Mouse (Mus musculus): ENCODE measurements at regions not wholly inside any gene's neighbourhood (a gene's known extent, or its start where the extent isn't known, plus 50 kb on each side); places are given as distances from the start of the nearest gene placed in this dataset.
A peak's percentile ranks its signal among the peaks of the same experiment; 100 is the strongest.
"Not testable (repeated sequence)": the region's sequence is repeated elsewhere in the genome, so short reads cannot be mapped to it uniquely, and the experiment has no call there.

- DNase-seq (ENCODE audit: low spot score): no peak
Observed at GRCm38 (mm10) chr14:116586742-116587141, 338.4 kb upstream of the Gpc6 start.

DNA sequence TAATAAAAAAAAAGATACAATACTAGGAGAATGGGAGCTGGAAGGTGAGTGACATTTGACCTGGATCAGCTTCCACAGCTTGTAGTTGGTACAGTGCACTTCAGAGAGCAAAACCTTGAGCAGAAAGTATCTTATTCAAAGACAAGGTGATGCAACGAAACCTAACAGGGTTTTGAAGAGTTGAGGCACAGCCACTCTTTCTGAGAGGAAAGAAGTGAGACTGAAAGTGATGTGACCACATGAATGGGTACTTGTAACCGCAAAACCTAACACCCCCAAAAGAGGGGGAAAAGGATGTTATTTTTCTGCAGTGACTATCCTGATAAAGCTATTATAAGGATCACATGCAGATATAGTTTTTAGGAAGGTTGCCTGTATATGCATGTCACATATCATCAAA, 335.6 kb upstream of the Gpc6 start:
- no peak for DNase-seq (ENCODE audit: low spot score)

- no peak for DNase-seq (ENCODE audit: low spot score)
Observed at GRCm38 (mm10) chr14:116590111-116590510, 335.0 kb upstream of the Gpc6 start.

GRCm38 (mm10) chr14:116608130-116608529, 317.0 kb upstream of the Gpc6 start:
- DNase-seq (ENCODE audit: low spot score): no peak

- no peak for DNase-seq (ENCODE audit: low spot score)
Observed at GRCm38 (mm10) chr14:116611210-116611609, 313.9 kb upstream of the Gpc6 start.

GRCm38 (mm10) chr14:116632181-116632580, 292.9 kb upstream of the Gpc6 start:
- DNase-seq (ENCODE audit: low spot score): peak; percentile 19

DNA sequence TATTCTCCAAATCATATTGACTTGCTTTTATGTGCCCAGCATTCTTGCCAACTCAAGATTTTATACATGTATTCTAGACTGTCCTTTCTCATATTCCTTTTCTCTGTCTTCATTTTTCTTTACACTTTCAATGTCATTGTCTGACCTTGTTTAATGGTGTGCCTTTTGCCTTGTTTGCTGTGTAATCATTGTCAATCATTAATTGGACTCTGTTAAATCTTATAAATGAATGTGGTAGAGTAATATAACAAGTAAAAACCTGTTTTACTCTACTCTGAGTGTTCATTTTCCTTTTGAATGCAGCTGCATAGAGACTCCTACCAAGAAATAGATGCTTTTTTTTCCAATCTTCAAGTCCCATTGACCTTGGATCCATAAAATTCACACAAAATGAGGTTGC, 283.0 kb upstream of the Gpc6 start:
- DNase-seq (ENCODE audit: low spot score): no peak

GRCm38 (mm10) chr14:116651897-116652296, 273.2 kb upstream of the Gpc6 start:
- DNase-seq (ENCODE audit: low spot score): no peak

- DNase-seq (ENCODE audit: low spot score): no peak
Observed at GRCm38 (mm10) chr14:116683909-116684308, 241.2 kb upstream of the Gpc6 start.

DNA sequence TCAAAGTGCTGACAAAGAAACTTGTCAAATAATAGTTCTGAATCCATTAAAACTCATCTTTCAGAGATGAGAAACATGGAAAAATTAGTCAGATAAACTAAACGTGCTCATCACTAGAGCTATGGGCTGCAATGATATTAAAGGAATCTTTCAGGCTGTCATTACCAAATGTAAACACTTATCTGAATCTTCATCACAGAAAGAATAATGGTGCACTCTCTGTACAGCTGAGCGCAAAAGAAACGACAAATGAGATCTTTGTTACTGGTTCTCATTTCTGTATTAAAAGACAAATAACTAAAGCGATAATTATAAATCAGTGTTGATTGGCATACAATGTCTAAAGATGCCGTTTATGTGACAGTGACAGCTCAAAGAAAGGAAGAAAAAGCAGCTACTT, 227.4 kb upstream of the Gpc6 start:
- no peak for DNase-seq (ENCODE audit: low spot score)

DNA sequence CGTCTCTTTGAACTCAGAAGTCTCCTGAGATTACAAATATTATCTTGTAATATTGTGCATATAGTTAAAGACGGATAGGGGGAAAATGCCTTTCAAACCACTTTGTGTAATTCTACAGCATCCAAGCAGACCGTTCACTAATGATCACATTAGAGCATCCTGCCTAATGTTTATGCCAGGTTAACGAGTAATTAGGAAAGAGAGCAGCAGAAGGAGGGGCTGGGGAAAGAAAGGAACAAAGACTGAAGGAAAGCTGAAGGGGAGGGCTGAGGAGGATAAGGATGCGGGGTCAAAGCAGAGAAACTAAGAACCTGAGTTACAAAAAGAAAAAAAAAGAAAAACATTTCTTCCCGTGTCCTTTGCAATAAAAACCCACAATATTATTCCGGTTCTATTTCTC, 226.7 kb upstream of the Gpc6 start:
- DNase-seq (ENCODE audit: low spot score): no peak

DNA sequence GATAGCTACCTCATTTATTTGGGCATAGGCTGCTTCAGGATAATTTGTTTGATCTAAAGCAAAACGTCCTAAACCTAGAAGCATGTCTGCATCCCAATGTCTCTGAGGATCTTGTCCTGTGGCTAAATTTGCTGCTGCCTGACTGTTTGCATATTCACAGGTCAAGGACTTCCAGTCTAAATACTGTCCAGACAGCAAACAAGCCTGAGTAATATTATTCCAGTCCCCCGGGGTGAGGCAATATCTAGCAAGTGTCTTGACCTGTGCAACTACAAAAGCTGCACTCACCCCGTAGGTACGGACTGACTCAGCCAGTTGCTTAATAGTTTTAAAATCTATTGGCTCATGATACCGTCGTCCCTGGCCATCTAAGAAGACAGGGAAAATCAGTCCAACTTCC, 190.5 kb upstream of the Gpc6 start:
- DNase-seq (ENCODE audit: low spot score): not testable (repeated sequence)

DNA sequence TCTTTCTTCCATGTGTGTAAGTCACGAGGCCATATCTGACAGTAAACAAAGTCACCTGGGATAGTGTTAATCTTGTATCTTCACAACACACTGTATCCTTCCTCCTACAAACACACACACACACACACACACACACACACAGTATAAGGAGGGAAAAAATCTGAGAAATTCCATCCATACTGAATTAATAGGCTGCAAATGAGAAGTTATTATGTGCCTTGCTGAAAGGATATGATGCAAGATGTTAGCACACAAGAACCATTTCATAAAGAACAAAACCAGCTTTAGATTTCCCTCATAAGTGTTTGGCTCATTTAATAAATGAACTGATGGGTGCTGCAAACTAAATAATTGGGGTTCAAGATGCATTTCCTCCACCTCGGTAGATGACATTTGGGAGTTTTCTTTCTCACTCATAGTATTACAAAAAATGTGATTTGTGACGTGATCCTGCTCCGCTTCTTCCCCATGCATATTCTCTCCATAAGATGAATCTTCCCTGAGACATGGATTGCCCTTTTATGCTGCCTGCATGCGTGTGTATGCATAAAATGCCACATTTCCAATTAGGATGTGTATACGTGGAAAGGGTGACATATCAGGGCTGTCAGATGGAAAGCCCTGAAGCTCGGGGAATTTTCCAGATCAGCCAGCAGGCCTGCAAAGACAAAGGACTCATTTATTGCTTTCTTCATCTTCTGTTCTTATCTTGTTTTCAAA, 170.5 kb upstream of the Gpc6 start:
- DNase-seq (ENCODE audit: low spot score): no peak

DNA sequence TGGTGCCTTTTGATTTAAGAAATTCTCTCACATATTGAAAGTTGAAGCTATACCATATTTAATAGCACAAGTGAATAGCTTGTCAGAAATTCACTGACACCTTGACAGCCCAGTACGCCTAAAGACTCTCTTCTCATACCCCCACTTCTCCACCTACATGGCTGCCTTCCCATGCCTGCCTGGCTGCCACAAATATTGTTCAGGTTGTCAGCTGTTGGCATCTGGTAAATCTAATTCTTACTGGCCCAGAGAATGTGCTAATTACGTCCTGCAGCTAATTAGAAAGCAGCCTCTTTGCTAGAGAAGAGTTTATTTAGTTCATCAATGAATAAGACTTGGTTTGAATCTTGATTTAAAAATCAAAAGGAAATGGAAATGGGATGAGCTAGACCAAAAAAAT, 163.7 kb upstream of the Gpc6 start:
- no peak for DNase-seq (ENCODE audit: low spot score)

DNA sequence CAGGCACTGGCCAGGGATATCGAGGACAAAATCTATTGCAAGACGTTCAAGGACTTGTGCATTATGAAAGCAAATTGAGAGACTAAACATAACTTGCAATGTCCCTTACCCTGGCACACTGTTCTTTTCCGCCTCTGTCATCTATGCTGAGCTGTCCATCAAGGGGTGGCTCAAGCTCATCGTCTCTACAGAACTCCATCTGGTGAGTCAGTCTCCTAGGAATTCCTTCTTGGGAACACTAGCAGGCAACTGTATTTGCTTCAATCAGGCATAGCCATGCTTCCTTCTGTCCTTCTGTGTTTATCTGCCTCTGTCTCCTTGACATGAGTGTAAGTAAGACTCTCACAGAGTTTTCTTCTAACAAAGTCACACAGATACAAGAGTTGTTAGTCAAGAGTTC, 154.0 kb upstream of the Gpc6 start:
- no peak for DNase-seq (ENCODE audit: low spot score)

- DNase-seq (ENCODE audit: low spot score): no peak
Observed at GRCm38 (mm10) chr14:116771671-116772070, 153.4 kb upstream of the Gpc6 start.

DNA sequence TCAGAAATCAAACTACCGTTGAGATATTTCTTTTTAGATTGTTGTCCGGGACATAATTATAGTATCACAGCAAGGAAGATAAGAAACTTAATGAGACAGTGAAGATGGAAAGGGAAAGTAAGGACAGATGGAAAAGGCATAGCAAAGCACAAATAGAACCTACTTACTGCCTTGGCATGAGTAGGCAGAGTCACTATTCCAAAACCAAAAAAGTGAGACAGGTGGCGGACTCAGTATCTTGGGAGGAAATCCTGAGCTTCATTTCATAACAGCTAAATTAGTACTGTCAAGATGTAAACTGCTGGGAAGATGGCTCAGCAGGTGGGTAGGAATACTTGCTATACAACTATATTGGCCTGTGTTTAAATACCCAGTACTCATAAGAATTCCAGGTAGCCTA, 145.5 kb upstream of the Gpc6 start:
- no peak for DNase-seq (ENCODE audit: low spot score)

- no peak for DNase-seq (ENCODE audit: low spot score)
Observed at GRCm38 (mm10) chr14:116783840-116784239, 141.3 kb upstream of the Gpc6 start.

- no peak for DNase-seq (ENCODE audit: low spot score)
Observed at GRCm38 (mm10) chr14:116806504-116806903, 118.6 kb upstream of the Gpc6 start.

DNA sequence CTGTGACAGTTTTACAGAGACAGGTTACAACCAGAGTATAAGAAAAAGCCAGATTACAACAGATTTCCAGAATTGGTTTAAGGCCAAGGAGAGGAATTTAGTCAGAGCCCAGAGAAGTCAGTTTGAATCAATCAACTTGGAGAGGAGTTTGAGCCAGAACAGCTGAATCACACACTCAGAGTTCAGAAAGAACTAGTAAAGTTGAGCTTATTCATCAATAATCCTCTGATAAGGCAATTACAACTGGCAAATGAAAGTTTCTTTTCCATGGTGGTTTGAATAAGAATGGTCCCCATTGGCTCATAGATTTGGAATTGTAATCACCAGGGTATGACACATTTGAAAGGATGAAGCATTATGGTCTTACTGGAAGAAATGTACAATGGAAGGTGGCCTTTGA, 116.5 kb upstream of the Gpc6 start:
- DNase-seq (ENCODE audit: low spot score): no peak

GRCm38 (mm10) chr14:116810661-116811345, 114.3 kb upstream of the Gpc6 start:
- DNase-seq (ENCODE audit: low spot score): no peak

GRCm38 (mm10) chr14:116837235-116837634, 87.9 kb upstream of the Gpc6 start:
- DNase-seq (ENCODE audit: low spot score): no peak

- DNase-seq (ENCODE audit: low spot score): no peak
Observed at GRCm38 (mm10) chr14:116869437-116869836, 55.7 kb upstream of the Gpc6 start.

DNA sequence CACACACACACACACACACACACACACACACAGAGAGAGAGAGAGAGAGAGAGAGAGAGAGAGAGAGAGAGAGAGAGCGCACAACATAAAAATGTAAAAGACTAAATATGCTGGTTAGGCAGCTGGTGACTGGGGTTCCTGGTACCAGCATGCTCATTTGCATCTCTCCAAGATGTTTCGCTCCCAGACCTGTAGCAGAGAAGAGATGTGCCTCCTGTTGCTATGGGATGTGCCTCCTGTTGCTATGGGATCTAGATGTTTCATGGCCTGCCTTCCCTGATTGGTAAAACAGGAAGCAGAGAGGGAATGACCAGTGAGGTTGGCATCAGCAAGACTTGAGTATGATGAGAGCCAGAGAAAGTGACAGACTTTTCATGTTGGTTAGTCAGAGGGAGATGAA, 55.1 kb upstream of the Gpc6 start:
- DNase-seq (ENCODE audit: low spot score): no peak

Data from testis, postnatal 14 days (tissue).